Mouse (Mus musculus) embryo, embryonic 11.5 days (tissue): Measurements from ENCODE around the gene Jaml.

ENCODE experiments used
- DNase-seq: peaks from one replicate; pipeline ENCODE4 v3.0.0-alpha.2; 2012; ENCODE audit warnings: low read depth, low spot score

The Jaml gene

GRCm38 (mm10) chr9:45083132-45083531 is 4.1 kb downstream of the Jaml start:
- DNase-seq: no peak

GRCm38 (mm10) chr9:45084556-45084955 is 5.6 kb downstream of the Jaml start:
- no peak for DNase-seq

- no peak for DNase-seq
Measured at GRCm38 (mm10) chr9:45085741-45086690, 7.0 kb downstream of the Jaml start.

- DNase-seq: no peak
Measured at GRCm38 (mm10) chr9:45088040-45088439, 9.1 kb downstream of the Jaml start.

GRCm38 (mm10) chr9:45090811-45091210 is 11.8 kb downstream of the Jaml start:
- no peak for DNase-seq

GRCm38 (mm10) chr9:45092641-45093040 is 13.7 kb downstream of the Jaml start:
- no peak for DNase-seq

- DNase-seq: no peak
Measured at GRCm38 (mm10) chr9:45095149-45095937, 16.4 kb downstream of the Jaml start.

GRCm38 (mm10) chr9:45097877-45098276 is 18.9 kb downstream of the Jaml start:
- DNase-seq: no peak

- DNase-seq: no peak
Measured at GRCm38 (mm10) chr9:45098426-45098825, 19.4 kb downstream of the Jaml start.

- DNase-seq: no peak
Measured at GRCm38 (mm10) chr9:45102528-45102927, 23.5 kb downstream of the Jaml start.

- no peak for DNase-seq
Measured at GRCm38 (mm10) chr9:45103211-45103979, 24.4 kb downstream of the Jaml start.

- DNase-seq: no peak
Measured at GRCm38 (mm10) chr9:45105596-45106374, 26.8 kb downstream of the Jaml start.

- no peak for DNase-seq
Measured at GRCm38 (mm10) chr9:45115706-45116105, 36.7 kb downstream of the Jaml start.

- no peak for DNase-seq
Measured at GRCm38 (mm10) chr9:45116819-45117218, 37.8 kb downstream of the Jaml start.

- no peak for DNase-seq
Measured at GRCm38 (mm10) chr9:45117741-45118431, 38.9 kb downstream of the Jaml start, which contains the start of gene Scn2b. TSS of gene Scn2b (plus strand) at chr9:45117782.

- DNase-seq: no peak
Measured at GRCm38 (mm10) chr9:45118552-45118951, 39.6 kb downstream of the Jaml start.

GRCm38 (mm10) chr9:45119316-45119953 is 40.5 kb downstream of the Jaml start:
- no peak for DNase-seq

- no peak for DNase-seq
Measured at GRCm38 (mm10) chr9:45119954-45120530, 41.1 kb downstream of the Jaml start.

- DNase-seq: no peak
Measured at GRCm38 (mm10) chr9:45120567-45120966, 41.6 kb downstream of the Jaml start.
